Mouse (Mus musculus) liver, adult 2 months (tissue): ENCODE results near the gene Ano6.

ENCODE experiments used
- CTCF ChIP-seq: fragments of 200-500 bp; IDR thresholded peaks from 2 replicates; pipeline ENCODE4 v1.5.1; 2011; ENCODE audit warnings: low read depth, low read length, control low read depth
- POLR2A ChIP-seq: fragments of 200-500 bp; IDR thresholded peaks from 2 replicates; pipeline ENCODE4 v1.6.1; 2011; ENCODE audit warnings: low read length, control low read depth; ENCODE audit not compliant: insufficient read depth; ENCODE audit errors: extremely low read depth

DNA sequence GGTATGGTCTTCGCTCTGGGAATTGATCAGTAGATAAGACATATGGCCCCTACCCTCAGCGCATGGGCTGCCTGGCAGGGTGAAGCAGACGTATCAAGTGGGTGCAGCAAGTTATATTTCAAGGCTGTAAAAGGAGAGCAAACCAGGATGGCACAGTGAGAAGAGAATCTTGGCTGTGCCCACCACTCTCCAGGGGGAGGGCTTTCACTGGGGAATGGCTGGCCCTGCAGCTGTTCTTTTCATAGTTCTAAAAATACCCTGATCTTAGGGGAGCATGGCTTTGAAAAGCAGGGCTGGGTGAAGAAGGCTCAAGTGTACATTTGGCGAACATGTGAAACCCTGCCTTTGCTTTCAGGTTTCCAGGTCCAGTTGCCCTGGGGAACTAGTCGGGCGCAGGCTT, 11.5 kb downstream of the Ano6 start:
- TF ChIP-seq POLR2A (no peak), CTCF (no peak)
